Mouse (Mus musculus) CH12.LX (cell line): ENCODE results near the gene Ssbp3.

ENCODE experiments used
- CTCF ChIP-seq, 2 experiments: IDR thresholded peaks in 1 of 2; conservative IDR thresholded peaks in 1 of 2; 2 replicates each; pipeline ENCODE4 v1.5.1; 2011 to 2012; ENCODE audit warnings: low read depth in 2 of 2, low read length in 2 of 2, improper control_type of control experiment in 1 of 2, inconsistent platforms in 1 of 2, mild to moderate bottlenecking in 1 of 2, moderate library complexity in 1 of 2
- E2F4 ChIP-seq: IDR thresholded peaks from 2 replicates; pipeline ENCODE4 v1.6.1; 2011; ENCODE audit warnings: low read depth, low read length, improper control_type of control experiment; ENCODE audit not compliant: insufficient replicate concordance
- ELF1 ChIP-seq: IDR thresholded peaks from 2 replicates; pipeline ENCODE4 v1.6.1; 2014; ENCODE audit warnings: low read depth, mild to moderate bottlenecking, inconsistent platforms, low read length, improper control_type of control experiment
- EP300 ChIP-seq: IDR thresholded peaks from 2 replicates; pipeline ENCODE4 v1.6.1; 2011; ENCODE audit warnings: low read length, improper control_type of control experiment
- HCFC1 ChIP-seq: IDR thresholded peaks from 2 replicates; pipeline ENCODE4 v1.6.1; 2012; ENCODE audit warnings: low read depth, mild to moderate bottlenecking, inconsistent platforms, low read length, improper control_type of control experiment
- MAFK ChIP-seq: IDR thresholded peaks from 2 replicates; pipeline ENCODE4 v1.6.1; 2011; ENCODE audit warnings: low read length, improper control_type of control experiment; ENCODE audit not compliant: insufficient replicate concordance
- MXI1 ChIP-seq: IDR thresholded peaks from 2 replicates; pipeline ENCODE4 v1.6.1; 2011; ENCODE audit warnings: mild to moderate bottlenecking, low read depth, low read length, improper control_type of control experiment
- POLR2A ChIP-seq: IDR thresholded peaks from 2 replicates; pipeline ENCODE4 v1.6.1; 2011; ENCODE audit warnings: low read depth, mild to moderate bottlenecking, improper control_type of control experiment, low read length
- RCOR1 ChIP-seq: conservative IDR thresholded peaks from 2 replicates; pipeline ENCODE4 v1.6.1; 2012; ENCODE audit warnings: low read depth, mild to moderate bottlenecking, inconsistent platforms, low read length, improper control_type of control experiment
- SIN3A ChIP-seq: IDR thresholded peaks from 2 replicates; pipeline ENCODE4 v1.6.1; 2012; ENCODE audit warnings: low read length, improper control_type of control experiment, inconsistent platforms

DNA sequence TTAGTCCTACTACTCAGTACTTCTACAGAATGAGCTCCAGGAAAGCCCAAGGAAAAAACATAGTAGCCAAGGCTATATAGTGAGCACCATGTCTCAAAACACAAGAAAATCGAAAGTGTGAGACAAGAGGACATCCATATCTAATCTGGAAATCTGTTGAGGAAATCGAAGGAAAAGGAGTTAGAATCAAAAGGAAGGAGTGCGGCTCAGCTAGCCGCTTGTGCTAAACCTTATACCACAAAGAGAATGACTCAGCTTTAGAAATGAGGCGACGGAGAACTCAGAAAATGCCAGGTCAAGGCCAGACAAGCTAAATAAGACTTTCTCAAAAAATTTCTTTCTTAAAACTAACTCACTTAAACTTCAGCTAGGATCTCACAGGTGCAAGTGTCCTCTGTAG, 131.8 kb downstream of the Ssbp3 start:
- TF ChIP-seq CTCF (conservative IDR thresholded peaks at IDR 0.05 in 1 of 2, IDR thresholded peaks at IDR 0.05 in 1 of 2; ENCODE audit: low read depth in 2 of 2, low read length in 2 of 2) (no peak), POLR2A (no peak), SIN3A (no peak), EP300 (no peak), ELF1 (no peak), MXI1 (no peak), MAFK (no peak), HCFC1 (no peak), E2F4 (no peak), RCOR1 (no peak)
